Mouse (Mus musculus) T-helper 1 cell (primary cell): ENCODE measurements around the gene Spns1.
"Not testable (repeated sequence)": the region's sequence is repeated elsewhere in the genome, so short reads cannot be mapped to it uniquely, and the experiment has no call there.

Source experiments
- in situ Hi-C: fragments of 300-600 bp; cut with MboI, MseI; formaldehyde crosslinking; loops from one replicate; pipeline ENCODE4 v1.15.1; 2025; ENCODE audit warnings: high pct_unique_total_duplicates

The Spns1 gene

DNA sequence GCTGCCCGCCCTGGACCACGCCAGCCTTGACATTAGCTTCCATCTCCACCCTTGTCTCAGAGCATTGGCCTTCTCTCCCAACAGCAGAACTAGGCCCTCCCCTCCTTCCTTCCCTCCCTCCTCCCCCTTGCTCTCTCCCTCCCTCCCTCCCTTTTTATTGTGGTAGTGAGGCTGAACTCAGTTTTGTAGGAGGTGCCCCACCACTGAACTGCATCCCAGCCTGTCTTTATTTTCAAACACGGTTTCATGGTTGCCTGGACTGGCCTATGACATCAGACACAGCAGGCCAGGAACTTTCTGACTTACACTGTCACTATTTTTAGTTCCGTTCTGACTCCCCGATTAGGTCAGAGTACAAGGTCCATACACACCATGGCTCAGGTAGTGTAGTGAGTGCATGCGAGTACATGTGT is 37.0 kb downstream of the Spns1 start:
- in situ Hi-C loops = no loop called here

DNA sequence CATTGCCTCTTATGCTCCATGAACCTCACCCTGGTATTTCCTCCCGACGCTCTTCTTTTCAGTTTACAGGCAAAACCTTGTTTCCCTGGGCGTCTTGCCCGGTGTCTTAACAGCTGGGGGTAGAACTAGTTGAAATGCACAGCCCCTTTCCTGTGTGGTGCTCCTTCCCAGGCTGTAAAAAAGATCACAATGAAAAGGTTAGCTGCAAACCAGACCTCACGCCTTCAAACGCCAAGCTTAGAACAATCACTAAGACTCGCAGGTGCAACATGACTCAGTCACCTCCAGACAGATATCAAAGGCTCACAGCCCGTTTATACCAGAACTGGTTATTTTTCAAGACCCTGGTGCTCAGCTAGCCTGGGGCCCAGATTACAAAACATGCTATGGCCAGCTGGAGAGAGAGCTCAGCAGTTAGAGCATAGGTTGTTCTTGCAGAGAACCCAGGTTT is 37.7 kb downstream of the Spns1 start:
- in situ Hi-C loops = no loop called here

DNA sequence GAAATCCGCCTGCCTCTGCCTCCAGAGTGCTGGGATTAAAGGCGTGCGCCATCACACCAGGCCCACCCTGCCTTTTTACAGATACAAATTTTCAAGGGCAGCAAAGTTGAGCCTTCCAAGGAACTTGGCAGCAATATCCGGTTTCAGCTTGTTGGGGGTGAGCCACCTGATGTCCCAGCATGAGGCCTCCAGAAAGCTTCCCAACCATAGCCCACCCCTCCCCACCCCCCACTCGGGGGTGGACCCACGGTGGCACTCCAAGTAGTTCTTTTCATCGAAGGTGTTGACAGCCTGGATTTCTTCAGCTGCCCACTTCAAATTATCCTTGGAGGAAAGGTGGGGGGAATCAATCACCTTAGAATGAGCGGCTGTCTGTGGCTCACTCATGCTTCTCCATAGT is 38.3 kb downstream of the Spns1 start:
- in situ Hi-C loops = no loop called here

DNA sequence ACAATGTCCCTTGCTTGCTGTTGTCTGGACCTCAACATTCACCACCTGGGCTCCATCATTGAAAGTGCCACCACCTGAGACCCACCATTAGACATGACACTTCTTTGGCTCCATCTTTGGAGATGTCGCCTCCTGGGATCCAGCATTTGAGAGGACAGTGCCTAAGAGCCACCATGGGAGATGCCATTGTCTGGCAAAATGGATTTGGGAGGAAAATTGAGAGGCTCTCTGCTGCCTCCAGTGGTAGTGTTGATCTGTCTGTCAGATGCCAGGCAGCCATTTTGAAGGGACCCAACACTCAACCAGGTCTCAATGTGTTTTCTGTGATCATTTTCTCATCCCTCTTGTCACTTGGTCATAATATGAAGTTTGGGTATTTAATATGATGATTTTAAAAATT is 41.7 kb downstream of the Spns1 start:
- in situ Hi-C loops = no loop called here

DNA sequence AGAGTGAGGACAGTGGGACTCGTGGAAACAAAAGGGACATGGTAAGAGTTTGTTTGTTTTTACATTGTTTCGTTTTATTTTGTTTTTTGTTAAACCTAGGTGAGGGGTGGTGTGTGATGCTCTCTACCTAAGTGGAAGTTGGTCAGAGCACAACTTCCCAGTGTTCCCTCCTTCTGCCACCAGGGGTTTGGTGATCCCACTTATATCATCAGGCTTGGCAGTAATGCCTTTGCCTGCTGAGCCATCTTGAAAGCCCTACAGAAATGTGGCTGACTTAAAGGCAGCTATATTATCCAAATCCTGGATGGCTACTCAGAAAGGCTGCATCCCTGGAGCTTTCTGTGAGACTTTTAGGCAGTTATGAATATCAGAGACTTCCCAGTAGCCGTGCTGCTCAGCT is 44.6 kb downstream of the Spns1 start:
- in situ Hi-C loops = loop anchor here (5.0 kb wide), 1 partner anchor 35 kb away; the partner anchor contains the start of gene Lat

DNA sequence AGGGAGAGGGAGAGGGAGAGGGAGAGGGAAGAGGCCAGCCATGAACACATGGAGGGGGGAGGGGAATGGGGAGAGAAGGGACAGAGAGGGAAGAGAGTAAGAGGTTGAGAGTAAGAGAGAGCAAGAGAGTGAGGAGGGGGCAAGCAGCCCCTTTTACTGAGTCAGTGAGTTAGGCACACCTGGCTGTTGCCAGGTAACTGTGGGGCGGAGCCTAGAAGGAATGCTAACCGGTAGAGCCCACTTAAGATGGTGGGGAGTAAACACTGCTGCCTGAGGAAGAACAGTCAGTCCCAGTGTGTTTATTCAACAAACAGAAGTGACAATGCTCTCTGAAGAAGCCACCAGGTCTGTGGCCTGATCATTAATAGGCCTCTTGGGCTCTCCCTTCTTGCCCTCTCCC is 46.6 kb downstream of the Spns1 start:
- in situ Hi-C loops = loop anchor here (5.0 kb wide), 1 partner anchor 37 kb away; the partner anchor contains the start of gene Lat

DNA sequence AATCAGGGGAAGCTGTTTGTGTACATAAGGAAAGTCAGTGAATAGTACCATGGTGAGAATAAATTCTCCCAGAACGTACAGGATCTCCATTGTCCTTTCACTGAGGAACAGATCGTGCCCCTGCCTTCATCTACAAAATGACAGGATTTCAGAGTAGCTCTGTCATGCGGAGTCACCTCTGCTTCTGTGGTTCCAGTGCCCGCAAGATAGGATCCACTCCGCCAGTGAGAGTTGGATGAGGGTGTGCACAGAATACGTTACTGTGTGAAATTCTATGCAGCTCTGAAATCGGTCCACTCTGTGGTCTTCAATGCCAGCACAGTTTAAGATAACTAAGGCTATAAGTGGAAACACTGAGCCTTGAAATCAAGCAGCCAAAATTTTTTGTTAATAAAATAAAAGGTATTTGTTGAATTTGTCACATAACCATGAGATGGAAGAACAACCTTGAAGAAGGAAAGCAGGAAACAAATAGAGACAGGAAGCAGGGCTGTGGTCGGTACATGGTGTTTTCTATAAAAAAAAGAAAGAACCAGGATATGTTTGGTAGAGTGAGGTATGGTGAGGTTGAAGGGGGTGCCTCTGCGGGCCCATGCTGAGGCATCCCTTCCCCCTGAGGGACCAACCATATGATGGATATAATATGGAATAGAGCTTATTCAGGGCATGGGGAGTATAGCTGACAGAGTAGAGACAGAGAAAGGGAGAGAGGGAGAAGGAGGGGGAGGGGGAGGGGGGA is 47.2 kb downstream of the Spns1 start:
- in situ Hi-C loops = loop anchor here (5.0 kb wide), 1 partner anchor 37 kb away; the partner anchor contains the start of gene Lat

DNA sequence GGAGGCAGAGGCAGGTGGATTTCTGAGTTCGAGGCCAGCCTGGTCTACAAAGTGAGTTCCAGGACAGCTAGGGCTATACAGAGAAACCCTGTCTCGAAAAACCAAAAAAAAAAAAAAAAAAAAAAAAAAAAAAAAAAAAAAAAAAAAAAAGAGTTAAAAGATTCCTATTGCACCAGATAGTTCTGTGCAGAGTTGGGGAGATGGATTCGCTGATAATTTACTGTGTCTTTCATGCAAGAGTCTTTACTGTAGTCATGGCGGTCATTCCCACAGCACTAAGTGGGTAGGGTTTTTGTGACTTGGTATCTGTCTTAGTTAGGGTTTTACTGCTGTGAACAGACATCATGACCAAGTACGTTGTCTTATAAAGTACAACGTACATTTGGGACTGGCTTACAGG is 48.4 kb downstream of the Spns1 start:
- in situ Hi-C loops = not testable (repeated sequence)

DNA sequence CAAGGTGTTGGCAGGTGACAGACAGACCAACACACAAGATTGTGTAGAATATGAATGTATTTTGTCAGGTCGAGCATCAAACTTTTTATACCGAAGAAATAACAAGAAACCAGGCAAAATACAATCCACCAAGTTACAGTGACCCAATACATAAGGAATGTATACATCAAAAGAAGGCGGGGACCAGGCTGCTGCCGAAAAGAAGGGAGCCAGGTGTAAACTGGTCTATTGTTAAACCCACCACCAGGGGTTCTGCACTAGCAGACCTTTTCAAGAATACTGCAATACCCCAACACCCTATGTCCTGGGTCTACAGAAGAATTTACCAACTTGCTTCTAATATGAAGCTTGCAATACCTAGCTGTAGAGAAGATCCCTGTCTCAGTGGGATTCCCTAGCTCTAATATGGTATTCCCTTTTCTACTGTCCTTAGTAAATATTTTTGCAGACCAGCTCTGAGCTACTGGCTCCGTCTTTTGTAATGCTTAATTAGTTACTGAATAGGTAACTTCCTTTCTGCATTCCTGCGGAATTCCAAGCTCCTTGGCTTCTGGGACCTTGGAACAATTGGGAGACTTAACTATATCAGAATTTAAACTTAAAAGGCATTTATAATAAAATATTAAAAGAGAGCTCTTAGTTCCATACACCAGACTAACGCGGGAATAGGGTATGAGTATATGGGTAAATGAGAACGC is 51.5 kb downstream of the Spns1 start:
- in situ Hi-C loops = not testable (repeated sequence)

DNA sequence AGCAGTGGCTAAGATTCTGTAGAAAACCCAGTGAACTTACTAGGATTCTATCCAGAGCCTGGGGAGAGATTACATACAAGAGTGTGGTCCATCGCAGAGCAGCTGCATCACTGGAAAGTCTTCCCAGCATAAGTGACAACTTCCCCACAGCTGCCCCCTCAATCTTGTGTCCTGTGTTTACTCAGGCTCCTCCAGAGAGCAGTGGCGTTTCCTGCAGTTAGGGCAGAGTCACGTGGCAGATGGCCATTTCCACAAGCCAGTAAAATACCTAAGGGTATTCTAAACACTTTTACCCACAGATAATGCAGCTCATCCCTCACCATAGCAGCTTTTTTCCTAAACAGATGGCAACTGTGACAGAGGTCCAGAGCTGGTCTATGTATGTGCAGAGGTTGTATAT is 52.5 kb downstream of the Spns1 start:
- in situ Hi-C loops = no loop called here

DNA sequence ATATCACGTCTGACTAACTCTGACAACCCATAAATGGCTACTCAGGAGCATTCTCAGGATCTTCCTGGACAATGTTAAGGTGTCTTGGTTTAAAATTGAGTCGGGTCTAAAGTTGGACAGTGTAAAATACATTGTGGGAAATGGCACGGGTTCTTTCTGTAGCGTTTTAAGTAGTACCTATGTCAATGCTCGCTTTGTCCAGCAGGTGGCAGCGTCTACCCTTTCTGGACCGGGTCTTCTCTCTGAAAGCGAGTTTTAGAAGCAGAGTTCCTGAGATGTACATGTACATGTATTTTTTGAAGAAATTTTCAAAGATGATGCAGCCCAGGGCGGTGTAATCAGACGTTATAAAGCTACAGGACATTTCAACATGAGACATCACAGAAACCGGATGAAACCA is 53.5 kb downstream of the Spns1 start:
- in situ Hi-C loops = no loop called here
